Mouse (Mus musculus): ENCODE data around the gene Sspo.
A peak's percentile ranks its signal among the peaks of the same experiment; 100 is the strongest.

Sspo gene

GRCm38 (mm10) chr6:48435706-48436349 is 12.2 kb upstream of the Sspo start:
- DNase-seq (ENCODE audit: low read depth): no peak

- no peak for DNase-seq (ENCODE audit: low read depth)
Measured at GRCm38 (mm10) chr6:48437679-48438376, 10.2 kb upstream of the Sspo start.

GRCm38 (mm10) chr6:48438475-48439125 is 9.4 kb upstream of the Sspo start:
- no peak for DNase-seq (ENCODE audit: low read depth)

GRCm38 (mm10) chr6:48439654-48440053 is 8.4 kb upstream of the Sspo start:
- no peak for DNase-seq (ENCODE audit: low read depth)

- DNase-seq (ENCODE audit: low read depth): no peak
Measured at GRCm38 (mm10) chr6:48440306-48441014, 7.6 kb upstream of the Sspo start.

- peak; percentile 36 for DNase-seq (ENCODE audit: low read depth)
Measured at GRCm38 (mm10) chr6:48443592-48444309, 4.3 kb upstream of the Sspo start.

- no peak for DNase-seq (ENCODE audit: low read depth)
Measured at GRCm38 (mm10) chr6:48444310-48445180, 3.5 kb upstream of the Sspo start.

GRCm38 (mm10) chr6:48445181-48446101 is 2.6 kb upstream of the Sspo start, which contains the start of gene Zfp467:
Gene Zfp467 (minus strand): TSS chr6:48445825.
- no peak for DNase-seq (ENCODE audit: low read depth)

GRCm38 (mm10) chr6:48446256-48446655 is 1.8 kb upstream of the Sspo start:
- DNase-seq (ENCODE audit: low read depth): no peak

- no peak for DNase-seq (ENCODE audit: low read depth)
Measured at GRCm38 (mm10) chr6:48446896-48447295, 1.1 kb upstream of the Sspo start.

GRCm38 (mm10) chr6:48448527-48448926 is 498 bp downstream of the Sspo start:
- DNase-seq (ENCODE audit: low read depth): no peak

GRCm38 (mm10) chr6:48452151-48452550 is 4.1 kb downstream of the Sspo start:
- DNase-seq (ENCODE audit: low read depth): no peak

GRCm38 (mm10) chr6:48452771-48453170 is 4.7 kb downstream of the Sspo start:
- DNase-seq (ENCODE audit: low read depth): no peak

GRCm38 (mm10) chr6:48464966-48465679 is 17.1 kb downstream of the Sspo start:
- no peak for DNase-seq (ENCODE audit: low read depth)

- DNase-seq (ENCODE audit: low read depth): no peak
Measured at GRCm38 (mm10) chr6:48466715-48467114, 18.7 kb downstream of the Sspo start.

- no peak for DNase-seq (ENCODE audit: low read depth)
Measured at GRCm38 (mm10) chr6:48467490-48467889, 19.5 kb downstream of the Sspo start.

GRCm38 (mm10) chr6:48470739-48471138 is 22.7 kb downstream of the Sspo start:
- no peak for DNase-seq (ENCODE audit: low read depth)

- no peak for DNase-seq (ENCODE audit: low read depth)
Measured at GRCm38 (mm10) chr6:48478446-48478845, 30.4 kb downstream of the Sspo start.

- DNase-seq (ENCODE audit: low read depth): no peak
Measured at GRCm38 (mm10) chr6:48482501-48482900, 34.5 kb downstream of the Sspo start.
